Mouse (Mus musculus): ENCODE results near the gene Pgr. TPM values are rescaled to one million over a fixed set of nuclear protein-coding genes. Genes with fewer than 3 reads are reported as not detected.
A peak's percentile ranks its signal among the peaks of the same experiment; 100 is the strongest.

The Pgr gene
- 0.97 and 1.0 TPM in 2 replicates for polyA plus RNA-seq (2015; fragmentation: Nextera tagmentation; extraction: Ambion mirVana)

DNA sequence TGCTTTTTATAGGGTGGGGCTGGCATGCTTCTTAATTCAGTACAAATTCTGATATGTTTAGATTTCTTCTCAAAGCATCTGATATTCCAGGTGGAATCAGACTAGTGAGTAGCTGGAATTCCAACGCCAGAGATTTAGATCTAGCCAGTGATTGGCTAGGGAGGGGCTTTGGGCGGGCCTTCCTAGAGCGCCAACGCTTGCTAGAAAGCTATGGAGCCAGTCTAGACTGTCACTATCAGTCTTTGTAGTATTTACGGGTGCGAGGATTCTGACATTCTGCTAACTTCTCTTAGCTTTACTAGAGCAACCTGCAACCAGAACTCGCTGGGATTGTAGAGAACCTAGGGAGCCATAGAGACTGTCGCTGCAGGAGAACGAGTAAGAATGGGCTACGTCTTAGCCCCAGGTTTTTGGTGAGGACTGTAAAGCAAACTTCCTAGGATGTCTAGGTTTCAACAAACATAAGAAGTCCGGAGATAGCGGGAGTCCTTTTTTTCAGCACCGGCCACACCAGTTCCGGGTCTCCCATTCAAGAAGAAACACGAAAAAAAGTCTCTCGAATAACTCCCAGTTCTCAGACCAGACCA, at the start of gene Pgr:
Gene Pgr (plus strand): TSS at position 218 of the 587 bp plus-strand sequence.
- peak; percentile 19 for DNase-seq (ENCODE audit: low spot score)
- Histone ChIP-seq H3K4me1 (replicated peaks; ENCODE audit: insufficient read depth, low read length) (peaks cover 15% of the 10 kb centered on the region; the same call in 1 of the 2 replicates), H3K27me3 (ENCODE audit: insufficient read depth, low read length) (no peaks in the 10 kb centered on the region), H3K36me3 (ENCODE audit: insufficient read depth, low read length) (no peaks in the 10 kb centered on the region), H3K4me3 (replicated peaks; ENCODE audit: low read depth, low read length) (peak within 1 kb of the TSS; percentile 41), H3K27ac (no peak within 1 kb of the TSS), H3K9ac (ENCODE audit: low read depth, low read length) (0 out of 2 replicates have a peak within 1 kb of the TSS, but pooled peaks have one; percentile 38), H3K9me3 (replicated peaks; ENCODE audit: low read length) (no peaks in the 10 kb centered on the region), H3K4me2 (ENCODE audit: low read length) (peak within 1 kb of the TSS; percentile 93)
- TF ChIP-seq CTCF (IDR thresholded peaks at IDR 0.05; ENCODE audit: low read depth), result no peak
- WGBS, result under 1% methylated on average over 16 of the region's 16 CpGs
- ATAC-seq (replicated peaks; ENCODE audit: low FRiP score, low read depth), result no peak

DNA sequence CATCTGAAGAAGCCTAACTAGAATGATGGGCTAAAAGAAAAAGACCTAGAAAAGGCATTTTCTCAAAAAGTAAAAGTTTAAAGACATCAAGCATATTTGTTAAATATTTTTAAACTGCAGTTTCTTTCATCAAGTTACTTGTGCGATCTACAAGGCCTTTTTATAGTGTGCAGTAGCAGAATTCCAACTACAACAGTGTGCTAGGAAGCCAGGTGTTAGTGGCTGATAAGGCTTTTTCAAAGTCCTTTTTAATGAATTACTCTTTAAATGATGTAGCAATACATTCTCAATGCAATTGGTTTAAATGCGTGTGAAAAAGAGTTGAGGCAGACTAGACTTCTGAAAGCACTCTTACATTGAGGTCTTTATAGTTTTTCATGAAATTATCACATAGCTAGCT, 42.2 kb upstream of the Pgr start:
- DNase-seq (ENCODE audit: low spot score), result no peak
- TF ChIP-seq CTCF (IDR thresholded peaks at IDR 0.05; ENCODE audit: low read depth), result no peak
- Histone ChIP-seq H3K9ac (ENCODE audit: low read depth, low read length) (no peak overlapping the region), H3K9me3 (replicated peaks; ENCODE audit: low read length) (no peaks in the 10 kb centered on the region), H3K4me3 (replicated peaks; ENCODE audit: low read depth, low read length) (no peak overlapping the region), H3K4me2 (ENCODE audit: low read length) (no peak overlapping the region), H3K27ac (no peak overlapping the region), H3K4me1 (replicated peaks; ENCODE audit: insufficient read depth, low read length) (no peaks in the 10 kb centered on the region), H3K36me3 (ENCODE audit: insufficient read depth, low read length) (no peaks in the 10 kb centered on the region), H3K27me3 (ENCODE audit: insufficient read depth, low read length) (no peaks in the 10 kb centered on the region)
- ATAC-seq (replicated peaks; ENCODE audit: low FRiP score, low read depth), result no peak
- 86% methylated on average over 2 of the region's 2 CpGs for WGBS

DNA sequence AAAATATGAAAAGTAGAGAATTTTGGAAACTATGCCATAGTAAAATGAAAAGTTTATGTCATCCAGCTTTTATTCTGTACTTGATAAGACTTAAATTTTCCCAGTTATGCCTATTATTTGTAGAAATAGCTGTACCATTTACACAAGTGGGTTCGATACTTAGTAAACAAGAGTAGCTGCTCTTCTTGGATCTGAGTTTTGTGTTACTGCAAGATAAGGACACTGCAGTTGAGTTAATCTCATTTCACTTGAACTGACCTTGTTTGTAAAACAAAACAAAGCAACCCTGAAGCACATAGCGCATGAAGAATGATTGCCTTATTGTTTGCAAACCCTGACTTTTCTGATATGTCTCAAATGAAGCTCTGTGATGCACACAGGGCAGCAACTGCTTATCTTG, 31.1 kb upstream of the Pgr start:
- 91% methylated on average over 2 of the region's 2 CpGs for WGBS
- no peaks in the 10 kb centered on the region for H3K27me3 ChIP-seq (ENCODE audit: insufficient read depth, low read length)
- H3K4me3 ChIP-seq (replicated peaks; ENCODE audit: low read depth, low read length), result no peak overlapping the region
- ATAC-seq (replicated peaks; ENCODE audit: low FRiP score, low read depth), result no peak
- no peaks in the 10 kb centered on the region for H3K9me3 ChIP-seq (replicated peaks; ENCODE audit: low read length)
- no peaks in the 10 kb centered on the region for H3K36me3 ChIP-seq (ENCODE audit: insufficient read depth, low read length)
- H3K4me2 ChIP-seq (ENCODE audit: low read length), result no peak overlapping the region
- H3K27ac ChIP-seq, result no peak overlapping the region
- no peak overlapping the region for H3K9ac ChIP-seq (ENCODE audit: low read depth, low read length)
- no peak for DNase-seq (ENCODE audit: low spot score)
- H3K4me1 ChIP-seq (replicated peaks; ENCODE audit: insufficient read depth, low read length), result no peaks in the 10 kb centered on the region
- TF ChIP-seq CTCF (IDR thresholded peaks at IDR 0.05; ENCODE audit: low read depth), result no peak

GRCm38 (mm10) chr9:8895205-8895604, 4.4 kb upstream of the Pgr start:
- Histone ChIP-seq H3K9me3 (replicated peaks; ENCODE audit: low read length) (no peaks in the 10 kb centered on the region), H3K9ac (ENCODE audit: low read depth, low read length) (no peak overlapping the region), H3K27ac (no peak overlapping the region), H3K4me3 (replicated peaks; ENCODE audit: low read depth, low read length) (no peak overlapping the region), H3K4me2 (ENCODE audit: low read length) (no peak overlapping the region), H3K27me3 (ENCODE audit: insufficient read depth, low read length) (no peaks in the 10 kb centered on the region), H3K4me1 (replicated peaks; ENCODE audit: insufficient read depth, low read length) (no peaks in the 10 kb centered on the region), H3K36me3 (ENCODE audit: insufficient read depth, low read length) (no peaks in the 10 kb centered on the region)
- WGBS, result 76% methylated on average over 5 of the region's 5 CpGs
- DNase-seq (ENCODE audit: low spot score), result no peak
- TF ChIP-seq CTCF (IDR thresholded peaks at IDR 0.05; ENCODE audit: low read depth), result no peak
- no peak for ATAC-seq (replicated peaks; ENCODE audit: low FRiP score, low read depth)

DNA sequence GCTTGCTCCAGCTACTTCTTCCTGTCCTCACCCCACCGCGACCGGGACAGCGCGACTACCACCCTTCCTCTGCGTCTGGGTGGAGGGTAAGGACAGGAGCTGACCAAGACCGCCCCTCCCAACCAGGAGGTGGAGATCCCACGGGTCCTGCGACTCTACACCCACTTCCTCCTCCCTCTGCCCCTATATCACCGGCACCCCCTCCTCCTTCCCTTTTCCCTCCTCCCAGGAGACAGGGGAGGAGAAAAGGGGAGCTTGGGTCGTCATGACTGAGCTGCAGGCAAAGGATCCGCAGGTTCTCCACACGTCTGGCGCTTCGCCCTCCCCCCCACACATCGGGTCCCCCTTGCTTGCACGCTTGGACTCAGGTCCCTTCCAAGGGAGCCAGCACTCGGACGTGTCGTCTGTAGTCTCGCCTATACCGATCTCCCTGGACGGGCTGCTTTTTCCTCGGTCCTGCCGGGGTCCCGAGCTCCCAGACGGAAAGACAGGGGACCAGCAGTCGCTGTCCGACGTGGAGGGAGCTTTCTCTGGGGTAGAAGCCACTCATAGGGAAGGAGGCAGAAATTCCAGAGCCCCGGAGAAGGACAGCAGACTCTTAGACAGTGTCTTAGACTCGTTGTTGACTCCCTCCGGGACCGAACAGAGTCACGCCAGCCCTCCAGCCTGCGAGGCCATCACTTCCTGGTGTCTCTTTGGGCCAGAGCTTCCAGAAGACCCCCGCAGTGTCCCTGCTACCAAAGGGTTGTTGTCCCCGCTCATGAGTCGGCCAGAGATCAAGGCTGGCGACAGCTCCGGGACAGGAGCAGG, 775 bp downstream of the Pgr start:
- H3K27me3 ChIP-seq (ENCODE audit: insufficient read depth, low read length), result no peaks in the 10 kb centered on the region
- no peaks in the 10 kb centered on the region for H3K9me3 ChIP-seq (replicated peaks; ENCODE audit: low read length)
- H3K27ac ChIP-seq, result no peak overlapping the region
- peak overlapping the region; percentile 38; the same call in 1 of the 2 replicates for H3K9ac ChIP-seq (ENCODE audit: low read depth, low read length)
- H3K36me3 ChIP-seq (ENCODE audit: insufficient read depth, low read length), result no peaks in the 10 kb centered on the region
- ATAC-seq (replicated peaks; ENCODE audit: low FRiP score, low read depth) (peak; percentile 57), DNase-seq (ENCODE audit: low spot score) (peak; percentile 38)
- TF ChIP-seq CTCF (IDR thresholded peaks at IDR 0.05; ENCODE audit: low read depth), result no peak
- WGBS, result under 1% methylated on average over 41 of the region's 41 CpGs
- peaks cover 15% of the 10 kb centered on the region; the same call in 1 of the 2 replicates for H3K4me1 ChIP-seq (replicated peaks; ENCODE audit: insufficient read depth, low read length)
- peak overlapping the region; percentile 93 for H3K4me2 ChIP-seq (ENCODE audit: low read length)
- peak overlapping the region; percentile 41 for H3K4me3 ChIP-seq (replicated peaks; ENCODE audit: low read depth, low read length)

DNA sequence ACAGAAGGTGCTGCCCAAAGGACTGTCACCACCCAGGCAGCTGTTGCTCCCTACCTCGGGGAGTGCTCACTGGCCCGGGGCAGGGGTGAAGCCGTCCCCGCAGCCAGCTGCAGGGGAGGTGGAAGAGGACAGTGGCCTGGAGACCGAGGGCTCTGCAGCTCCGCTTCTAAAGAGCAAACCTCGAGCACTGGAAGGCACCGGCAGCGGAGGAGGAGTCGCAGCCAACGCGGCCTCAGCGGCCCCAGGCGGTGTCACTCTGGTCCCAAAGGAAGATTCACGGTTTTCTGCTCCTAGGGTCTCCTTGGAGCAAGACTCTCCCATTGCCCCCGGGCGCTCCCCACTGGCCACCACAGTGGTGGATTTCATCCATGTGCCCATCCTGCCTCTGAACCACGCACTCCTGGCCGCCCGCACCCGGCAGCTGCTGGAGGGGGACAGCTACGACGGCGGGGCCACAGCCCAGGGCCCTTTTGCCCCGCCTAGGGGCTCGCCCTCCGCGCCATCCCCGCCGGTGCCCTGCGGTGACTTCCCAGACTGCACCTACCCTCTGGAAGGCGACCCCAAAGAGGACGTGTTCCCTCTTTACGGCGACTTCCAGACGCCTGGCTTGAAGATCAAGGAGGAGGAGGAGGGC, 1.5 kb downstream of the Pgr start:
- no peaks in the 10 kb centered on the region for H3K36me3 ChIP-seq (ENCODE audit: insufficient read depth, low read length)
- DNase-seq (ENCODE audit: low spot score) (peak; percentile 36), ATAC-seq (replicated peaks; ENCODE audit: low FRiP score, low read depth) (peak; percentile 52)
- H3K27me3 ChIP-seq (ENCODE audit: insufficient read depth, low read length), result no peaks in the 10 kb centered on the region
- H3K4me3 ChIP-seq (replicated peaks; ENCODE audit: low read depth, low read length), result peak overlapping the region; percentile 41
- H3K9ac ChIP-seq (ENCODE audit: low read depth, low read length), result peak overlapping the region; percentile 38; the same call in 1 of the 2 replicates
- no peak for TF ChIP-seq CTCF (IDR thresholded peaks at IDR 0.05; ENCODE audit: low read depth)
- peak overlapping the region; percentile 93 for H3K4me2 ChIP-seq (ENCODE audit: low read length)
- WGBS, result under 1% methylated on average over 35 of the region's 36 CpGs
- no peaks in the 10 kb centered on the region for H3K9me3 ChIP-seq (replicated peaks; ENCODE audit: low read length)
- H3K27ac ChIP-seq, result no peak overlapping the region
- H3K4me1 ChIP-seq (replicated peaks; ENCODE audit: insufficient read depth, low read length), result peaks cover 15% of the 10 kb centered on the region; the same call in 1 of the 2 replicates

All from kidney, postnatal 0 days (tissue).